Mouse (Mus musculus) heart, embryonic 12.5 days (tissue): ENCODE results near the gene Cbx1. TPM values are rescaled to one million over a fixed set of nuclear protein-coding genes. Genes with fewer than 3 reads are reported as not detected.

ENCODE experiments used
- ATAC-seq: fragments of 200-750 bp; cut with Nextera tagmentation; 2 replicates; pipeline ENCODE4 v1.8.0; 2017; ENCODE audit warnings: moderate TSS enrichment, moderate library complexity; ENCODE audit not compliant: insufficient number of reproducible peaks, low FRiP score
- H3K27ac ChIP-seq: fragments of 300-500 bp; sonication (generic); 2 replicates; pipeline ENCODE4 v1.5.1; 2016; ENCODE audit warnings: mild to moderate bottlenecking, moderate library complexity; ENCODE audit not compliant: poor library complexity, severe bottlenecking
- H3K27me3 ChIP-seq: fragments of 300-500 bp; sonication (generic); replicated peaks from 2 replicates; pipeline ENCODE4 v1.6.1; 2016; ENCODE audit warnings: mild to moderate bottlenecking, moderate library complexity
- H3K36me3 ChIP-seq: fragments of 300-500 bp; sonication (generic); 2 replicates; pipeline ENCODE4 v1.6.1; 2016; ENCODE audit warnings: mild to moderate bottlenecking, moderate library complexity
- H3K4me1 ChIP-seq: fragments of 300-500 bp; sonication (generic); replicated peaks from 2 replicates; pipeline ENCODE4 v1.6.1; 2016; ENCODE audit warnings: mild to moderate bottlenecking
- H3K4me2 ChIP-seq: fragments of 300-500 bp; sonication (generic); 2 replicates; pipeline ENCODE4 v1.6.1; 2016; ENCODE audit warnings: mild to moderate bottlenecking, moderate library complexity
- H3K4me3 ChIP-seq: fragments of 300-500 bp; sonication (generic); 2 replicates; pipeline ENCODE4 v1.5.1; 2016; ENCODE audit warnings: mild to moderate bottlenecking
- H3K9ac ChIP-seq: fragments of 300-500 bp; sonication (generic); 2 replicates; pipeline ENCODE4 v1.6.1; 2016; ENCODE audit warnings: mild to moderate bottlenecking, moderate library complexity
- H3K9me3 ChIP-seq: fragments of 300-500 bp; sonication (generic); replicated peaks from 2 replicates; pipeline ENCODE4 v1.6.1; 2016; ENCODE audit warnings: mild to moderate bottlenecking, moderate library complexity
- WGBS: fragments of 180-500 bp; shearing (Covaris S2); methylation state at CpG from one replicate; pipeline ENCODE4 v1.1.7; 2016; 5-methylcytosine and 5-hydroxymethylcytosine counted together
- polyA plus RNA-seq: library from polyadenylated mRNA; unstranded; fragments of >200 nt; fragmentation: Nextera tagmentation; extraction: Ambion mirVana; gene quantifications from 2 replicates; pipeline ENCODE4 v1.2.1, GENCODE M21; 2016

The Cbx1 gene
- polyA plus RNA-seq, 1 experiment from 2014 or later: 57.9 TPM

- ATAC-seq: no peak
- Histone ChIP-seq H3K9me3 (no peaks in the 10 kb centered on the region), H3K4me1 (no peaks in the 10 kb centered on the region), H3K4me2 (no peak overlapping the region), H3K27me3 (no peaks in the 10 kb centered on the region), H3K4me3 (no peak overlapping the region), H3K27ac (no peak overlapping the region), H3K9ac (no peak overlapping the region), H3K36me3 (peaks cover 91% of the 10 kb centered on the region)
- WGBS: 95% methylated on average over 1 of the region's 1 CpGs
Measured at GRCm38 (mm10) chr11:96816494-96816893, 27.6 kb downstream of the Cbx1 start.

GRCm38 (mm10) chr11:96816979-96817378 is 28.1 kb downstream of the Cbx1 start:
- Histone ChIP-seq H3K4me3 (no peak overlapping the region), H3K4me1 (no peaks in the 10 kb centered on the region; the same call in 1 of the 2 replicates), H3K36me3 (peaks cover 91% of the 10 kb centered on the region), H3K4me2 (no peak overlapping the region), H3K27me3 (no peaks in the 10 kb centered on the region), H3K9me3 (no peaks in the 10 kb centered on the region), H3K9ac (no peak overlapping the region), H3K27ac (no peak overlapping the region)
- 97% methylated on average over 5 of the region's 5 CpGs for WGBS
- ATAC-seq: no peak

GRCm38 (mm10) chr11:96818128-96818710 is 29.3 kb downstream of the Cbx1 start:
- ATAC-seq: no peak
- peaks cover 90% of the 10 kb centered on the region for H3K36me3 ChIP-seq
- H3K4me2 ChIP-seq: no peak overlapping the region
- H3K27ac ChIP-seq: no peak overlapping the region
- no peak overlapping the region for H3K4me3 ChIP-seq
- H3K9ac ChIP-seq: no peak overlapping the region
- H3K9me3 ChIP-seq: no peaks in the 10 kb centered on the region
- peaks cover 11% of the 10 kb centered on the region for H3K4me1 ChIP-seq
- 77% methylated on average over 8 of the region's 8 CpGs for WGBS
- no peaks in the 10 kb centered on the region for H3K27me3 ChIP-seq

- Histone ChIP-seq H3K4me2 (no peak overlapping the region), H3K9ac (no peak overlapping the region), H3K27me3 (no peaks in the 10 kb centered on the region), H3K36me3 (peaks cover 73% of the 10 kb centered on the region), H3K4me3 (no peak overlapping the region), H3K9me3 (no peaks in the 10 kb centered on the region), H3K27ac (no peak overlapping the region), H3K4me1 (peaks cover 46% of the 10 kb centered on the region)
- no peak for ATAC-seq
- 88% methylated on average over 10 of the region's 10 CpGs for WGBS
Measured at GRCm38 (mm10) chr11:96821956-96822355, 33.0 kb downstream of the Cbx1 start.

GRCm38 (mm10) chr11:96822675-96823470 is 33.9 kb downstream of the Cbx1 start:
- Histone ChIP-seq H3K36me3 (peaks cover 73% of the 10 kb centered on the region), H3K27ac (peak overlapping the region; percentile 46; the same call in 1 of the 2 replicates), H3K27me3 (no peaks in the 10 kb centered on the region), H3K4me3 (peak overlapping the region; percentile 62), H3K4me2 (peak overlapping the region; percentile 99), H3K4me1 (peaks cover 56% of the 10 kb centered on the region), H3K9ac (peak overlapping the region; percentile 76), H3K9me3 (no peaks in the 10 kb centered on the region)
- WGBS: 38% methylated on average over 4 of the region's 4 CpGs
- ATAC-seq: no peak

- Histone ChIP-seq H3K9ac (peak overlapping the region; percentile 76), H3K4me2 (peak overlapping the region; percentile 99), H3K27me3 (no peaks in the 10 kb centered on the region), H3K9me3 (no peaks in the 10 kb centered on the region), H3K36me3 (peaks cover 67% of the 10 kb centered on the region), H3K27ac (peak overlapping the region; percentile 46), H3K4me3 (peak overlapping the region; percentile 62), H3K4me1 (peaks cover 60% of the 10 kb centered on the region)
- WGBS: 12% methylated on average over 13 of the region's 13 CpGs
- ATAC-seq: peak; percentile 7; the same call in 1 of the 2 replicates
Measured at GRCm38 (mm10) chr11:96823471-96823837, 34.5 kb downstream of the Cbx1 start.

GRCm38 (mm10) chr11:96823880-96824782 is 35.2 kb downstream of the Cbx1 start:
- H3K36me3 ChIP-seq: peaks cover 60% of the 10 kb centered on the region

GRCm38 (mm10) chr11:96824783-96825495 is 36.0 kb downstream of the Cbx1 start:
- H3K27ac ChIP-seq: peak overlapping the region; percentile 78
- peak overlapping the region; percentile 64 for H3K9ac ChIP-seq
- H3K27me3 ChIP-seq: no peaks in the 10 kb centered on the region
- ATAC-seq: no peak
- H3K36me3 ChIP-seq: peaks cover 52% of the 10 kb centered on the region
- H3K4me3 ChIP-seq: peak overlapping the region; percentile 62
- peak overlapping the region; percentile 99 for H3K4me2 ChIP-seq
- WGBS: 21% methylated on average over 7 of the region's 7 CpGs
- H3K4me1 ChIP-seq: peaks cover 63% of the 10 kb centered on the region
- H3K9me3 ChIP-seq: no peaks in the 10 kb centered on the region

More at GRCm38 (mm10) chr11:96823880-96824782, 35.2 kb downstream of the Cbx1 start:
- Histone ChIP-seq H3K4me3 (peak overlapping the region; percentile 62), H3K27me3 (no peaks in the 10 kb centered on the region), H3K4me1 (peaks cover 63% of the 10 kb centered on the region), H3K27ac (peak overlapping the region; percentile 78), H3K9me3 (no peaks in the 10 kb centered on the region), H3K9ac (peak overlapping the region; percentile 76), H3K4me2 (peak overlapping the region; percentile 99)
- ATAC-seq: peak; percentile 87
- WGBS: under 1% methylated on average over 26 of the region's 26 CpGs

GRCm38 (mm10) chr11:96826481-96826880 is 37.6 kb downstream of the Cbx1 start:
- Histone ChIP-seq H3K36me3 (peaks cover 37% of the 10 kb centered on the region), H3K4me2 (peak overlapping the region; percentile 99), H3K27me3 (no peaks in the 10 kb centered on the region), H3K4me1 (peaks cover 66% of the 10 kb centered on the region), H3K27ac (peak overlapping the region; percentile 78), H3K9me3 (no peaks in the 10 kb centered on the region), H3K4me3 (peak overlapping the region; percentile 32), H3K9ac (peak overlapping the region; percentile 64)
- 77% methylated on average over 2 of the region's 2 CpGs for WGBS
- no peak for ATAC-seq

- peaks cover 30% of the 10 kb centered on the region for H3K36me3 ChIP-seq
- no peaks in the 10 kb centered on the region for H3K9me3 ChIP-seq
- WGBS: 74% methylated on average over 12 of the region's 12 CpGs
- peak overlapping the region; percentile 78 for H3K27ac ChIP-seq
- peaks cover 66% of the 10 kb centered on the region for H3K4me1 ChIP-seq
- no peak for ATAC-seq
- peak overlapping the region; percentile 99 for H3K4me2 ChIP-seq
- no peaks in the 10 kb centered on the region for H3K27me3 ChIP-seq
- peak overlapping the region; percentile 32 for H3K4me3 ChIP-seq
- peak overlapping the region; percentile 64 for H3K9ac ChIP-seq
Measured at GRCm38 (mm10) chr11:96827062-96827581, 38.2 kb downstream of the Cbx1 start.
